Mouse (Mus musculus) spleen, adult 12 weeks (tissue): Measurements from ENCODE around the gene Myod1.

ENCODE experiments used
- DNase-seq: peaks from one replicate; pipeline ENCODE4 v3.0.0; 2022; ENCODE audit warnings: low spot score

Gene Myod1

DNA sequence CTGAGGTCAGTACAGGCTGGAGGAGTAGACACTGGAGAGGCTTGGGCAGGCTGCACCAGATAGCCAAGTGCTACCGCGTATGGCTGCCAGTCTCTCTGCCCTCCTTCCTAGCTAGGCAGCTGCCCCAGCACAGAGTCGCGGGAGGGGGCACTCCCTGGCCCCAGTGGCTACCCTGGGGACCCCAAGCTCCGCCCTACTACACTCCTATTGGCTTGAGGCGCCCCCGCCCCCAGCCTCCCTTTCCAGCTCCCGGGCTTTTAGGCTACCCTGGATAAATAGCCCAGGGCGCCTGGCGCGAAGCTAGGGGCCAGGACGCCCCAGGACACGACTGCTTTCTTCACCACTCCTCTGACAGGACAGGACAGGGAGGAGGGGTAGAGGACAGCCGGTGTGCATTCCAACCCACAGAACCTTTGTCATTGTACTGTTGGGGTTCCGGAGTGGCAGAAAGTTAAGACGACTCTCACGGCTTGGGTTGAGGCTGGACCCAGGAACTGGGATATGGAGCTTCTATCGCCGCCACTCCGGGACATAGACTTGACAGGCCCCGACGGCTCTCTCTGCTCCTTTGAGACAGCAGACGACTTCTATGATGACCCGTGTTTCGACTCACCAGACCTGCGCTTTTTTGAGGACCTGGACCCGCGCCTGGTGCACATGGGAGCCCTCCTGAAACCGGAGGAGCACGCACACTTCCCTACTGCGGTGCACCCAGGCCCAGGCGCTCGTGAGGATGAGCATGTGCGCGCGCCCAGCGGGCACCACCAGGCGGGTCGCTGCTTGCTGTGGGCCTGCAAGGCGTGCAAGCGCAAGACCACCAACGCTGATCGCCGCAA is at the start of gene Myod1:
Gene Myod1 (plus strand): TSS at position 303 of the 836 bp plus-strand sequence.
- no peak for DNase-seq

DNA sequence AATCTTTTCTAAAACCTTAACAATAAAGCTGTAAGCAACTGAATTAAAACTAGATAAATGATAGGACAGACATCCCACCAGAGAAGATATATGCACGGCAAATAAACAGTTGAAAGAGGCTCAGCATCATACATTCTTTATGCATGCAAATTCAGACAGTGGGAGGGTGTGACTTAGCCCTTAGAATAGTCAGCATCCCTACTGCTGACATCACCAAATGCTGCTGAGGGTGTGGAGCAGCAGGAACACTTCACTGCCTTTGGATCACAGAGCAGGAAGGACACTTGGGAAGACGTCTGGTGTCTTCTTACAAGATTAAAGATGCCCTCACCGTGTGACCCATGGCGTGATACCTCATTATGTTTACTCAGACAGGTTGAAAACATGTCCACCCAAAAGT is 48.4 kb upstream of the Myod1 start:
- no peak for DNase-seq

DNA sequence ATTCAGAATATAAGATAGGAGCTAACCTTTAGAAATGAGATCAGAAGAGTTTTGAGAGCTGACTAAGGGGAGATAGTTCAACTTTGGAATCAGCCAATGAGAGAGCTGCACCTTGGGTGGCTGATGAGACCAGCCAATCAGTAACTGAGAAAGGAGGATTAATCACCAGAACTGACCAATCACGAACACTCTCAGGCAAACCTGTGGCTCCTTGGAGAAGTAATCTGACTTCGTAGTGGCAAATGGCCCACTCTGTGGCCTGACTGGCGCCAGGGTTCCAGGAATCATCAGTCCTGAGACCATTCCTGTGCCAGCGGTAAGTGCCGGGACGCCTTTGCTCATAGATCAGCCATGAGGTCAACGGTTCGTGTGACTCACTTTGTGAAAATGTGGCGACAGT is 38.9 kb upstream of the Myod1 start:
- no peak for DNase-seq

DNA sequence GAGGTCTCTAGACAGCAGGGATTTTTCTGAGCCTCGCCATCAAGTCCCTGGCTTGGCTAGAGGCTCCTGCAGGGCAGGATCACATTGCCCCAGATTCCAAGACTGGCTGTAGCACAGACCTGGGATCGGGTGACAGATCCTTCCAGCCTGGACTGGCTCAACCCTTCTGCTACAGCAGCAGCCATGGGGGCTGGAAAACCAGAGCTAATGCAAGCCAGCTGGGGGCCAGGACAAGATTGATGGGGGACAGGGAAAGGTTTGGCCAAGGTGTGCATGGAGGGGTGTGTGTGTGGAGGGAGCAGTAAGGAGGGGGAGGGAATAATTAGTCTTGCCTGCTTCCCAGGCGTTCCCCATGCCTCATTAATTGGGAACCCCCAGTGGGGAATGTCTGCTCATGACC is 36.5 kb upstream of the Myod1 start:
- no peak for DNase-seq

DNA sequence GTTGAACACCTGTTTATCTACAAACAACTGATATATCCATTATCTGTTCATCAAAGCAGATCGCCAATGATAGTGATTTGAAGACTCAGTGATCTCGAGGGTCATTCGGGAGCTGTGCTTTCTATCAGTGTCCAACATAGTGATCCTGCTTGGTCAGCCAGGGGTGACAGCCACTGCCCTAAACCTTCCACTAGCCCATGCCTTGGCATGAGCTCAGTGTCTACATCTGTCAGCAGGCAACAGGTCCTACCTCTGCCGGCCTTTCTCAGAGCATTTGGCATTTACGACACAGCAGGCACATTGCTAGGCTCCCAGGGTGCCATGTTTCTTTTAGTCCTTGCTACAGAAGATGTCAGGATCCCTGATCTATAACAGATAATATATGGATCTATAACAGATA is 36.0 kb upstream of the Myod1 start:
- no peak for DNase-seq

DNA sequence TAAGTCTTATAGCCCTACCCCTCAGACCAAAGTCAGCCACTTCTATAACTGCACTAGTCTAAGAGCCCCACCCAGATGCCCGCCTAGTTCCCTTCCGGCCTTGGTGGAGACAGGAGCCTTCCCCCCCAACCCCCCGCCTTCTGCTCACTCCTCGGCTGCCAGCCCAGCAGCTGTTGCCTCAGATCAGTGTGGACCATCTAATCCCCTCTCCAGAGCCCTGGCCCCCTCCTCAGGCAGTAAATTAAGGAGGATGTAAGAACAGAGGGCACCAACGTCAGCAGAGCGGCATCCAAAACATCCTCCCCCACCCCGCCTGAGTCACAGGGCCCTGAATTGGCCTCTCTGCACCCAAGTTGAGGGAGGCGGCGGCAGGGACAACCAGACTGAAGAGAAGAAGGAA is 34.8 kb upstream of the Myod1 start:
- no peak for DNase-seq

DNA sequence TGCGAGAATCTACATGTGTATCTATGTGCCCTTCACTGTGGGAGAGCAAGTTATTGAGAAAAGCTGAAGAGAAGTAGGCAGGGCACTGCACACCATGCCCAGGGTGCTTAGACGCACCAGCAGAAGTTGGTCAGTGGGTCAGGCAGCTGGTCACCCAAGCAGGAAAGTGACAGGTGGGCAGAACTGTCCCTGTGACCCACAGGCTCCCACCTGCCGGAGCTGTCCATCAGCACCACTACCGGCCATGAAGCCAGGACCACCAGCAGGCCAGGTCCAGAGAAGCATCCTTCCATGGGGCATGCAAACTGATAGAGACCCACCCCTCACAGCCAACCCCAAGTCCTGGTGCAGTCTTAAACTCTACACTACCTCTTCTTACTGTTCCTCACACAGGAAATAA is 28.6 kb upstream of the Myod1 start:
- no peak for DNase-seq

DNA sequence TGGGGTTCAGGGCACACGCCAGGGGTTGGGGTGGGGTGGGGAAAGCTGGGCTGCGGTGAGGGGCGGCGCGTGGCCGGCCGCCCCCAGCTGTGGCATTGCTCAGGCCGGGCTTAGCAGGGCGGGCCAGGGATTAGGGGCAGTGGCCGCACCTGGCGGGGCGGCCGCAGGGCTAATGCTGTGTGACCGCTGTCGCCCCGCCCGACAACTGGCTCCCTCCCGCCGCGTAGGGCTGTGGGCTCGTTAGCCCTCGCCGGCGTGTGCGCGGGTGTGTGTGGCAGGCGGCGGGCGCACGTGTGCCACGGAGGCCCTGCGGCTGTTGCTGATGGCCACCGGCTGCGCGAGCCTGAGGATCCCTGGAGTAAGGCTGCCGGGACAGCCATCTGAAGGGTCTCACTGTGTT is 27.5 kb upstream of the Myod1 start:
- no peak for DNase-seq

DNA sequence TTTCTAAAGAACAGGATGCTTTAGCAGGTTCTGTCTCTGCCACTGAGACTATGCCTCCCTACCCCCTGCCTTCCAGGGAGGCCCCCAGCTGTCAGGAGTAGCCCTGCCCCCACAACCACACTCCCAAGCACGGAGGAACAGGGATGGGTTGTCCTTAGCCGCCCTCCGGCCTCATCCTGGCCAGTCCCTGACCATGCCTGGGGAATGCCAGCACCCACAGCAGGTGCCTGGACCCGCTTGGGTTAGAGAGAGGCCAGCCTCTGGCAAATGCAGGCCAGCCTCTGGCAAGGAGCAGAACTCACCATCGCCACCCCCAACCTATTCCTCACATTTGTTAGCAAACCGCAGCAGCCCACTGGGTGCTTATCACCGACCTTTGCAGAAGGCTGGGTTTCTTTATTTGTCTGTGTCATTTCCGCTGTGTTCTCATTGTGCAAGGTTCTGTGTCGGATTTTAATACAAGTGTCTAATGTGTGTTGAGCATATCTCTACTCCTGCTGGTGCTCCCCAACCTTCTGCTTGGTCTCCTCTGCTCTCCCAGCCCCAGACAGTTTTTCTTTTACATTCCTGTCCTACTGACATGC is 26.1 kb upstream of the Myod1 start:
- no peak for DNase-seq

DNA sequence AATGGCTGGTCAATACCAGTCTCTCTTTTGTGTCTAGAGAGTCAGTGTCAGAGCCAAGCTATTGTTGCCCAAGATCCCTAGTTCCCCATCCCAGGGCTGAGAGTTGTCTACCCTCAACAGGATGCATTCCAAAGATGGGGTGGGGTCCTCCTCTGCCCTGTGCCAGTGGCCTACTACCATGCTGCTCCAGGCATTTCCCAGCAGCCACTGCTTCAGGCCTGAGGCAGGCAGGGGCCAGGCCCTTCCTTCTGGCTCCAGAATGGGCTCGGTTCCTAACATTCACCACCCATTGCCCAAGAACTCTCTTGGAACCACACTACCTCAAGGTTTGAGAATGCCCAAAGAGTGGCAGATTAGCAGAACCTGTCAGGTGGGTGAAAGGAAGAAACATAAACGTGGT is 23.5 kb upstream of the Myod1 start:
- DNase-seq: no peak

DNA sequence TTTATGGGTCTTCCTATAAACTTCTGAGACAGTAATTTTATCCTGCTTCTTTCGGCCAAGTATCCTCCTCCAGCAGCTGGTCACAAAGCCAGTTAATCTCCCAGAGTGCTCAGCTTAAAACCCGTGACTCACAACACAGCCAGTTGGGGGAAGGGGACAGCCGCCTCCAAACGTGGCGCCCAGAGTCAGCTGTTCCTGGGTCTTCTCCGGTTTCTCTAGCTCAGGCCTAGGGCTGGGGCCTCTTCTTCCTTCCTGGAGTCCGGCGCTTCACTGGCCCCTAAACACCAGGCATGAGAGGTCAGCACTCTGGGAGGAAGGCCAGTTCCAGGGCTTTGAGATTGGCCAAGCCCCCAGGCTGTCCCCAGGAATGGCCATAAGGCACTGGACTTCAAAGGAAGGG is 23.1 kb upstream of the Myod1 start:
- DNase-seq: no peak

DNA sequence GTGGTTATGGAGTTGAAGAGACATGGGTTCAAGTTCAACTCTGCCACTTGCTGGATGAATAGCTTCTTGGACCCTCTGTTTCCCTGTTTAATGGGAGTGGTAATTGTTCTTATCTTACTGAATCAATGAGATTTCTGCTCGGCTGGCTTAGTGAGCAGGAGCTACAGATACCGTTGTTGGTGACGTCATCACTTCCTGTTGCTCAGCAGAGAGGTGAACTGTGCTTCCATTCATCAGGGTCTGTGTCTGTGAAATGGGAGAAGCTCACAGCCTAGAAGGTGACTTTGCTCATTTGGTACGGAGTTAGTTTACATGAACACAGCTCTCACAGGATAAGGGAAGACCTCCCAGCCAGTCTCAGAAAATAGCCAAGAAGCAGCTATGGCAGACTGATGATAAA is 22.4 kb upstream of the Myod1 start:
- DNase-seq: no peak

DNA sequence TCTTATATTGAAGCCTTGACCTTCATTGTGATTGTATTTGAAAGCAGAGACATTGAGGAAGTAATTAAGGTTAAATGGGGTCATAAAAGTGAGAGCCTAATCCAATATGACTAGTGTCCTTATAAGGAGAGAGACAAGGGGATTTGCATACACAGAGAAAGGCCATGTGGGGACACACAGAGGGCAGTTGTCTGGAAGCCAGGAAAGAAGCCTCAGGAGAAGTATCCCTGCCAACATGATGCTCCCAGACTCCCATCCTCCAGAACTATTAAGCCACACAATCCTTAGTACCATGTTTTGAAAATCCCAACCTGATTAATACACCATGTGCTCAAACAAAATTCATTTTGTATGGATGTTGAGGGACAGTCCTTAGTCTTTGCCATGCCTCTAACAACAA is 14.5 kb upstream of the Myod1 start:
- no peak for DNase-seq

DNA sequence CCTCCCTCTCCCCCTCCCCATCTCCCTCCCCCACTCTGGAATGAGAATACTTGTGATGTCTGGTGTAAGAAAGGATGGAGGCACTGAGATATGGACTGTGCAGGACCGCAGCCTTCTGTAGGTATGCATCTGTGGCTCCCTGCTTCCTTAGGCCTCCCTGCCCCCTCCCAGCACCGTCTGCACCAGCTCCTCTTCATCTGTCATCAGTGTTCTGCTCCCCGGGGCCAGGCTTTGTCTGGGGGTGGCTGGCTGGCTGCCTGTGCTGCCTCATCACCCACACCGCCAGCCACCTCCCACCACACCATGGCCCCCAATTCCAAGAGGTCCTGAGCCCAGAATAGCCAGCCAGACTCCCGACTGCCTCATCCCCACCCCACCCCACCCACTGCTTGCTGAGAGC is 12.1 kb upstream of the Myod1 start:
- DNase-seq: no peak

DNA sequence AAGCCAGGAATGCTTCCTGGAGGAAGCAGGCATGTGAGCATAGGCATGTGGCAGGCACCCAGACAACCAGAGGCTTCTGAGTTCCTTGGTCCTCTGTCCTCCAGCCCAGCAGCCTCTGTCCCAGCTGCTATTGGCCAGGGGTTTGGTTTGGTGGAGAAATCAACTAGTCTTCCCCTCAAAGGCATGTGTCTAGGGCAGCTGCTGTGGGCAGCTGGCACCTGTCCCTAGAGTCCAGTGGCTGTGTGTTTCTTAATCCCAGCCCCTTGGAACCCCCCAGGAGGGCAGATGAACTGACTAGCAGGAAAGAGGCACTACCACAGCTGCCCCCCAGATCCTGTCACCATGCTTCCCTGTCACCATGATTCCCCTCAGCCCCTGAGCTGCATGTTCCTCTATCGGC is 10.5 kb upstream of the Myod1 start:
- DNase-seq: no peak

DNA sequence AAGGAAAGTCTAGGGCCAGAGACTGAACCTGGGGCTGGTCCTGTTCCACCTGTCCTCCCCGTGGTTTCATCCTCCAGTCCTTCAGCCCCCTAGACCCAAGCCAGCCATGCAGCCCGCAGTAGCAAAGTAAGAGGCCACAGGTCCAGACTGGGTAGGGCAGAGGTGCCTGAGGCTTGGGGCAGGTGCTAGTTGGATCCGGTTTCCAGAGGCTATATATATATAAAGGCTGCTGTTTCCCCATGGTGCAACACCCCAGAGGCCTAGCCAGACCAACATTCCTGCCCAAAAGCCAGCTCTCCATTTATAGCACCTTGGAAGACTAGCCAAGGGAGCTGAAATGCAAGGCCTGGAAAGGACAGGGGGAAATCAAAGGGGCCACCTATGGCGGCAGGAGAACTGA is 5.2 kb upstream of the Myod1 start:
- DNase-seq: no peak

DNA sequence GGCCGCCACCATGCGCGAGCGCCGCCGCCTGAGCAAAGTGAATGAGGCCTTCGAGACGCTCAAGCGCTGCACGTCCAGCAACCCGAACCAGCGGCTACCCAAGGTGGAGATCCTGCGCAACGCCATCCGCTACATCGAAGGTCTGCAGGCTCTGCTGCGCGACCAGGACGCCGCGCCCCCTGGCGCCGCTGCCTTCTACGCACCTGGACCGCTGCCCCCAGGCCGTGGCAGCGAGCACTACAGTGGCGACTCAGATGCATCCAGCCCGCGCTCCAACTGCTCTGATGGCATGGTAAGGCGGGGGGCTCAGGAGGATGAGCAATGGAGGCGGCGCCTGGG is 703 bp downstream of the Myod1 start:
- no peak for DNase-seq

DNA sequence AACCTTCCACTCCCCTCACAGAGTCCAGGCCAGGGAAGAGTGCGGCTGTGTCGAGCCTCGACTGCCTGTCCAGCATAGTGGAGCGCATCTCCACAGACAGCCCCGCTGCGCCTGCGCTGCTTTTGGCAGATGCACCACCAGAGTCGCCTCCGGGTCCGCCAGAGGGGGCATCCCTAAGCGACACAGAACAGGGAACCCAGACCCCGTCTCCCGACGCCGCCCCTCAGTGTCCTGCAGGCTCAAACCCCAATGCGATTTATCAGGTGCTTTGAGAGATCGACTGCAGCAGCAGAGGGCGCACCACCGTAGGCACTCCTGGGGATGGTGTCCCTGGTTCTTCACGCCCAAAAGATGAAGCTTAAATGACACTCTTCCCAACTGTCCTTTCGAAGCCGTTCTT is 1.8 kb downstream of the Myod1 start:
- DNase-seq: no peak

DNA sequence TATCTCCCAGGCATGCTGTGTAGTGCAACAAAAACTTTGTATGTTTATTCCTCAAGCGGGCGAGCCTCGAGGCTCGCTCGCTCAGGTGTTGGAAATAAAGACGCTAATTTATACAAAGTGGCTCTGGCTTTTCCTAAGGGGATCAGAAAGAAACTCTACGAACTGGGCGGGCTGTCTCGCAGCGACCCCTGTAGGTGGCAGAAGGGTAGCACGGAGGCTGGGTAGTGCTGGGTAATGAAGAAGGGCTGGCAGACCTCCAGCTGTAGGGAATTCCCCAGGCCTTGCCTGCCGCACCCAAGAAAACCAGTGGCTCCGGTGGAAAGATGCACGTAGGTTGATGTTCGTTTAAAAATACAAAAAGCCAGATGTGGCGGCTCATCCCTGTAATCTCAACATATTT is 2.7 kb downstream of the Myod1 start:
- no peak for DNase-seq

DNA sequence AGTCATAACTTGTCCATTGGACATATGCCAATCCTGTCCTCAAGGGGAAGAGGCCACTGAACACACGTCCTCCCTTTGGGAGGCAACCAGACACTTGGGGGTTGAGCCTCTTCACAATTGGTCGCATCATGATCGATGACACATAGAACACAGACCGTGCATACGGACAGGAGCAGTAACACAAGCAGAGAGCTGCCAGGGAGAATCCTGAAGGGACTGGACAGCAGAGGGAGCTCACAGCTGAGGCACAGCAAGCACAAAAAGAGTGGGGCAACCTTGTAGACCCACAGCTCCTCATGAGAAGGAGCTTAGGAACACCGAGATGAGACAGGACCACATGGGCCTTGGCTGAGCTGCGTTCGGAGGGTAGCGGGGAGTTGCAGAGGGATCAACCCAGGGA is 4.4 kb downstream of the Myod1 start:
- DNase-seq: no peak

DNA sequence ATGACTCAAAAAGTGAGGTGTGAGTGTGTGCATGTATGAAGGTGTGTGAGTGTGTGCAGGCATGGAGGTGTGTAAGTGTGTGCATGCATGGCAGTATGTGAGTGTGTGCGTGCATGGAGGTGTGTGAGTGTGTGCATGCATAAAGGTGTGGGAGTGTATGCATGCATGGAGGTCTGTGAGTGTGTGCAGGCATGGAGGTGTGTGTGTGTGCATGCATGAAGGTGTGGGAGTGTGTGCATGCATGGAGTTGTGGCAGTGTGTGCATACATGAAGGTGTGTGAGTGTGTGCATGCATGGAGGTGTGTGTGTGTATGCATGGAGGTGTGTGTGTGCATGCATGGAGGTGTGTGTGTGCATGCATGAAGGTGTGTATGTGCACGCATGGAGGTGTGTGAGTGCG is 11.2 kb downstream of the Myod1 start:
- DNase-seq: no peak

DNA sequence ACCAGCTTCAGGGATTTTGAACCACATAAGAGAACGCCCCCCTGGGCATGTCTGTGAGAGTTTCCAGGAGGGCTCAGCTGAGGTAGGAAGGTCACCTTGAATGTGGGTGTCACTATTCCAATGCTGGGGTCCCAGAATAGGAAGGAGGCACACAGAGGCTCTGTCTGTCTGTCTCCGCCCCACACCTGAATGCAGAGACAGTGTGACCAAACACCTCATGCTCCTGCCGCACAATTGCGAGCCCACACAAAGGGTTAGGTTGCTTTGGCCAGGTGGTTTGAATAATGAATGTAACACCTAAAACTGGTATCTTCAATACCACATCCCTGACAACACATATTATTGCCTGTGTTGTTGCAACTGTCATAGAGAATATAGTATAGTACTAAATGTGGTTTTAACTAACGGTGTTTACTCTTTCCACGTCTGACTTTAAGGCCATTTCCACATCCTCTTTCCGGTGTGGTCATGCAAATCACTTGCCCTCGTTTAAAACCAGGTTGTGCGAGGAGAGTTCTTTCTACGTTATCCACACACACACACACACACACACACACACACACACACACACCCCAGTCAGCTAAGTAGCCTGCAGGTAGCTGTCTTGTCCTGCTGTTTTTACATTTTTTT is 13.3 kb downstream of the Myod1 start:
- DNase-seq: no peak

DNA sequence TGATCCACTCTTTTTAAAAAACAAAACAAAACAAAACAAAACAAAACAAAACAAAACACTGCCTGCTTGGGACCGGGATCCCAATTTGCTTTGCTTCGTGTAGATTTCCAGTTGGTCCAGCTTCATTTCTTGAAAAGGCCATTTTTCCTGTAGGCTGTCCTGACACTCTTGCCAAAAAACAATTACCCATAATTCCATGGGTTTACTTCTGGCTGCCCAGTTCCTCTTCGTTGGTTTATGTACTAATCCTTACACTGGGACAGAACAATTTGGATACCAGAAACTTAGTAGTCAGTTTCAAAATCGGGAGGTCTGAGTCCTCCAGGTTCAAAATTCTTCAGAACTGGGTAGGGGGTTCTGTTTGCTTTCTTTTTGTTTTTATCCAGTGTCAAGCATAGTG is 14.0 kb downstream of the Myod1 start:
- DNase-seq: no peak

DNA sequence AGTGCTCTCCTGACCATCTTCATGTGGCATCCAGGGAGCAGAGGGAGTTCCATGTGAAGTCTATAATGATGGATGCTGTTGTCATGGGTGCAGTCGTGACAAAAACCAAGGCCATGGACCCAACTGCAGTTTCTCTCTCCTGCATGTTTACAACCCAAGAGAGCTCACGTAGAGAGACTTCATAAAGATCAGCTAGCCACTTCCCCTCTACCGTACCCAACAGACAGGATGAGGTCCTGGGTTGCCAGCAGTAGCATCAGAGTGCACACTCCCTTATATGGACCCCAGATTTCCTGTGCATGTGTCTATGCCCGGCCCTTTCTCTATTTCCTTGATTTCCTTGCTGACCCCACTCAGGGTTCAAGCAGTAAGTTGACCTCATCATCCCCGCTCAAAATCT is 15.4 kb downstream of the Myod1 start:
- DNase-seq: no peak
